Mouse (Mus musculus) liver, adult 2 months (tissue): ENCODE measurements around the gene Faf2.

Source experiments
- CTCF ChIP-seq: fragments of 200-500 bp; IDR thresholded peaks from 2 replicates; pipeline ENCODE4 v1.5.1; 2011; ENCODE audit warnings: low read depth, low read length, control low read depth
- POLR2A ChIP-seq: fragments of 200-500 bp; IDR thresholded peaks from 2 replicates; pipeline ENCODE4 v1.6.1; 2011; ENCODE audit warnings: low read length, control low read depth; ENCODE audit not compliant: insufficient read depth; ENCODE audit errors: extremely low read depth

DNA sequence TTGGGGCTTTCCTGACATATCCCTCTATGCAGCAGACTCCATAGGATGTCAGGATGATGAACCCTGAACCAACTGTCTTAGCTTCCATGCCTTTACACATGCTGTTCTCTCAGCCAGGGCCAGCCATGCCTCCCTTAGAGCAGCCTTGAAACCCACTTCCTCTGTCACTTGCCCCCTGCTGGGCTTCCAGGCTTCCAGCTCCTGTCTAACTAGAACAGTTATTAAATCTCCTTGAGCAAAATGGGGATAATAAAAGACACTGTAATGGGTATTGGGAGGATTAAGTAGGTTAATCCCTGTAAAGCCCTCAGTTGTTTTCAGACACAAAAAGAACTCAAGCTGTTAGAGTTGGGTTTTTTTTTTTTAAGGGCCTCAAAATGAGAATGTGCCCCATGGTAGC, 18.1 kb upstream of the Faf2 start:
- TF ChIP-seq POLR2A: no peak
- no peak for TF ChIP-seq CTCF
